Mouse (Mus musculus) heart, postnatal 0 days (tissue): ENCODE measurements around the gene Gm6793. TPM values are rescaled to one million over a fixed set of nuclear protein-coding genes. Genes with fewer than 3 reads are reported as not detected.

Experiments used
- ATAC-seq: fragments of 200-750 bp; cut with Nextera tagmentation; 2 replicates; pipeline ENCODE4 v1.8.0; 2017; ENCODE audit warnings: low read depth, moderate number of reproducible peaks, moderate library complexity; ENCODE audit not compliant: insufficient read depth
- DNase-seq: peaks from one replicate; pipeline ENCODE4 v3.0.0-alpha.2; 2016; ENCODE audit warnings: low spot score
- H3K27ac ChIP-seq: fragments of 300-500 bp; sonication (generic); 2 replicates; pipeline ENCODE4 v1.5.1; 2014; ENCODE audit warnings: low read depth, mild to moderate bottlenecking
- H3K27me3 ChIP-seq: fragments of 300-500 bp; sonication (generic); 2 replicates; pipeline ENCODE4 v1.6.1; 2014; ENCODE audit warnings: low read length, mixed read lengths; ENCODE audit not compliant: control insufficient read depth, insufficient read depth
- H3K36me3 ChIP-seq: fragments of 300-500 bp; sonication (generic); replicated peaks from 2 replicates; pipeline ENCODE4 v1.6.1; 2014; ENCODE audit warnings: low read length, mixed read lengths; ENCODE audit not compliant: control insufficient read depth, insufficient read depth
- H3K4me1 ChIP-seq: fragments of 300-500 bp; sonication (generic); 2 replicates; pipeline ENCODE4 v1.6.1; 2014; ENCODE audit warnings: antibody characterized with exemption; ENCODE audit not compliant: control insufficient read depth, insufficient read depth
- H3K4me2 ChIP-seq: fragments of 300-500 bp; sonication (generic); 2 replicates; pipeline ENCODE4 v1.6.1; 2014; ENCODE audit warnings: low read depth, mild to moderate bottlenecking, low read length, moderate library complexity
- H3K4me3 ChIP-seq: fragments of 300-500 bp; sonication (generic); 2 replicates; pipeline ENCODE4 v1.5.1; 2014; ENCODE audit warnings: low read depth, low read length
- H3K9ac ChIP-seq: fragments of 300-500 bp; sonication (generic); replicated peaks from 2 replicates; pipeline ENCODE4 v1.6.1; 2014; ENCODE audit warnings: low read depth, low read length, mixed read lengths
- H3K9me3 ChIP-seq: fragments of 300-500 bp; sonication (generic); replicated peaks from 2 replicates; pipeline ENCODE4 v1.6.1; 2016; ENCODE audit warnings: low read length; ENCODE audit not compliant: control insufficient read depth
- CTCF ChIP-seq: IDR thresholded peaks from 2 replicates; pipeline ENCODE4 v1.5.1; 2016; ENCODE audit warnings: antibody characterized with exemption, control low read depth, low read depth
- EP300 ChIP-seq: IDR thresholded peaks from 2 replicates; pipeline ENCODE4 v1.6.1; 2016; ENCODE audit warnings: antibody characterized with exemption, low read depth
- WGBS: fragments of 180-500 bp; shearing (Covaris S2); extraction: QIAGEN DNeasy Blood & Tissue Kit; methylation state at CpG from one replicate; pipeline ENCODE4 v1.1.7; 2014; 5-methylcytosine and 5-hydroxymethylcytosine counted together
- polyA plus RNA-seq: library from polyadenylated mRNA; unstranded; fragments of >200 nt; fragmentation: Nextera tagmentation; extraction: Ambion mirVana; gene quantifications from 2 replicates; pipeline ENCODE4 v1.2.1, GENCODE M21; 2015
- total RNA-seq: library from RNA; depleted of rRNA; stranded (reverse); fragments of >200 nt; gene quantifications from 2 replicates; pipeline ENCODE4 v1.2.3, GENCODE M21; 2014; ENCODE audit warnings: low replicate concordance

Gm6793 gene
- total and polyA plus RNA-seq, 2 experiments from 2014 or later, result 0.14 TPM; not detected in 1

- no peaks in the 10 kb centered on the region for H3K4me1 ChIP-seq
- no peak for TF ChIP-seq CTCF
- no peak for TF ChIP-seq EP300
- H3K36me3 ChIP-seq, result no peaks in the 10 kb centered on the region
- H3K4me3 ChIP-seq, result no peak overlapping the region
- H3K9me3 ChIP-seq, result peaks cover 1% of the 10 kb centered on the region; the same call in 1 of the 2 replicates
- no peak overlapping the region for H3K9ac ChIP-seq
- WGBS, result 58% methylated on average over 5 of the region's 5 CpGs
- H3K27me3 ChIP-seq, result no peaks in the 10 kb centered on the region
- H3K27ac ChIP-seq, result no peak overlapping the region
- no peak for ATAC-seq
- no peak overlapping the region for H3K4me2 ChIP-seq
- no peak for DNase-seq
Measured at GRCm38 (mm10) chr8:111968991-111969390, 45.8 kb downstream of the Gm6793 start.

GRCm38 (mm10) chr8:111968541-111968940, 46.3 kb downstream of the Gm6793 start:
- ATAC-seq, result no peak
- Histone ChIP-seq H3K27ac (no peak overlapping the region), H3K27me3 (no peaks in the 10 kb centered on the region), H3K4me2 (no peak overlapping the region), H3K36me3 (no peaks in the 10 kb centered on the region), H3K9ac (no peak overlapping the region), H3K4me3 (no peak overlapping the region), H3K9me3 (no peaks in the 10 kb centered on the region), H3K4me1 (no peaks in the 10 kb centered on the region; the same call in 1 of the 2 replicates)
- no peak for TF ChIP-seq CTCF
- TF ChIP-seq EP300, result no peak
- 88% methylated on average over 10 of the region's 10 CpGs for WGBS
- no peak for DNase-seq

GRCm38 (mm10) chr8:111967246-111967870, 47.5 kb downstream of the Gm6793 start:
- TF ChIP-seq EP300 (no peak), CTCF (no peak)
- Histone ChIP-seq H3K9ac (no peak overlapping the region), H3K4me2 (no peak overlapping the region), H3K27me3 (no peaks in the 10 kb centered on the region), H3K27ac (no peak overlapping the region), H3K9me3 (no peaks in the 10 kb centered on the region), H3K4me3 (no peak overlapping the region), H3K36me3 (no peaks in the 10 kb centered on the region), H3K4me1 (peaks cover 4% of the 10 kb centered on the region; the same call in 1 of the 2 replicates)
- ATAC-seq, result no peak
- DNase-seq, result no peak
- WGBS, result 69% methylated on average over 5 of the region's 5 CpGs

GRCm38 (mm10) chr8:111964849-111965561, 49.8 kb downstream of the Gm6793 start:
- Histone ChIP-seq H3K4me3 (no peak overlapping the region), H3K36me3 (no peaks in the 10 kb centered on the region), H3K27ac (no peak overlapping the region), H3K9ac (no peak overlapping the region), H3K4me2 (no peak overlapping the region), H3K9me3 (no peaks in the 10 kb centered on the region), H3K27me3 (no peaks in the 10 kb centered on the region), H3K4me1 (peaks cover 5% of the 10 kb centered on the region; the same call in 1 of the 2 replicates)
- ATAC-seq (no peak), DNase-seq (no peak)
- TF ChIP-seq EP300, result no peak
- no peak for TF ChIP-seq CTCF
- WGBS, result 72% methylated on average over 7 of the region's 7 CpGs

- H3K36me3 ChIP-seq, result no peaks in the 10 kb centered on the region
- no peaks in the 10 kb centered on the region for H3K9me3 ChIP-seq
- H3K4me1 ChIP-seq, result peaks cover 5% of the 10 kb centered on the region; the same call in 1 of the 2 replicates
- WGBS, result 63% methylated on average over 5 of the region's 5 CpGs
- TF ChIP-seq CTCF (no peak), EP300 (no peak)
- ATAC-seq (no peak), DNase-seq (no peak)
- H3K4me3 ChIP-seq, result no peak overlapping the region
- H3K9ac ChIP-seq, result no peak overlapping the region
- no peaks in the 10 kb centered on the region for H3K27me3 ChIP-seq
- no peak overlapping the region for H3K27ac ChIP-seq
- no peak overlapping the region for H3K4me2 ChIP-seq
Measured at GRCm38 (mm10) chr8:111964351-111964750, 50.5 kb downstream of the Gm6793 start.
